Mouse (Mus musculus): ENCODE measurements around the gene Ing1. TPM values are rescaled to one million over a fixed set of nuclear protein-coding genes. Genes with fewer than 3 reads are reported as not detected.
A peak's percentile ranks its signal among the peaks of the same experiment; 100 is the strongest.

The Ing1 gene
- polyA plus RNA-seq (2016; fragmentation: Nextera tagmentation; extraction: Ambion mirVana), result 29.5 and 29.9 TPM in 2 replicates

DNA sequence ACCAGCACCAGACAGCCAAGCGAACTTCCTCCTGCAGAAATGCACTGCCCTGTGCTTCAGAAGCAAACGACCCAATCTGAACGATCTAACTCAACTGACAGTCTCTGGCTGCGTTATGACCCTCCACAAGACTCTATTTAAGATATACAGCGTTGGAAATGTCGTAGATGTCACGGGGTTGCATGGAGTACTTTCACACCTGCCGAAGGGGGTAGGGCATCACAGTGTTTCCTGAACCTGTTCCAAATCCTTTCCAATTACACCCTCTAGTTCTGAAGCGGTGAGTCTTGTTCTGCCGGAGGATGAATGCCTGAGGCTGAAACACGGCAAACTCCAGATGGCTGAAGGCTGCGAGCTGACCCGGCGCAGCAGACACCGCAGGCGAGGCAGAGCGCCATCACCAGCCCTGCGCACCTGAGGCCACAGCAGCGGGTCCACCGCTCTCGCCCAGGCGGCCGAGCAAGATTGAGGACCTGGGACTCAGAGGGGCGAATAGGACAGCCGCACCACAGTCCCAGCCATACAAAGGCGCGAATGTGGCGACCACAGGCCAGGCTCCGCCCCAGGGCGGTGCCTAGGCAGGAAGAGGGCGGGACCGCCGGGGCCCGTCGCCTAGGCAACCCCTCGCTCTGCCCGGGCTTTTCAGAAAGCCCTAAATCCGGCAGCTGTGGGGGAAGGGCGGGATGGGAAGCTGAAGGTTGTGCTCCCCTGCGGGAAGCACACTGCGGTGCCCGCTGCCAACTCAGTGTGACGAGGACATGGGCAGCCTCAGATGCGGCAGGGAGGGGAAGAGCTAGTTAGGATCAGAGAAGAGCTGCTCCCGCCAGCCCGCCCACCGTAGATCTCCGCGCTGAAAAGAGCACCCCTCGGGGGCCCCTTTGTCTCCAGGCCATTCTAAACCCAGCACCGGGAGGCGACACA, at the start of gene Ing1:
TSS of gene Ing1 (plus strand) at position 773 of the 921 bp plus-strand sequence.
- H3K36me3 ChIP-seq (replicated peaks), result peaks cover 1% of the 10 kb centered on the region; the same call in 1 of the 2 replicates
- under 1% methylated on average over 52 of the region's 52 CpGs for WGBS
- peak within 1 kb of the TSS; percentile 90 for H3K4me3 ChIP-seq
- peak within 1 kb of the TSS; percentile 99 for H3K27ac ChIP-seq
- no peaks in the 10 kb centered on the region for H3K9me3 ChIP-seq
- no peaks in the 10 kb centered on the region for H3K27me3 ChIP-seq (ENCODE audit: poor library complexity, severe bottlenecking)
- H3K4me1 ChIP-seq, result peaks cover 49% of the 10 kb centered on the region
- peak; percentile 97 for DNase-seq (ENCODE audit: extremely low spot score, low spot score)

DNA sequence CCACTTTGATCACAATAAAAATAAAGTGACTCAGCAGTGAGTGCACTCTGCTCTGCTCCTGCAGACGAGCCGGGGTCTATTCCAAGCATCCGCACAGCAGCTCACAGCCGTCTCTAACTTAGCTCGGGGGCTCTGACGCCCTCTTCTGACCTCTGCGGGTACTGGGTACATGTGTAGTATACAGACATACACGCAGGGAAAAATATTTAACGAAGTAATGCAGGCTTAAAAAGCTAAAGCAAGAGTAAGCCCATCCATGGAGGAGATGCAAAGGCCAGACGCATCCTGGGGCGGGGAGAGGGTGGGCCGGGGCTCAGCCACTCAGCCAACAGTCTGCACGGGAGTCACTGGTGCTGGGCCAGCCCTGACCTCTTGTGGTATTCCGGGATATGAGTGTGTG, 49.3 kb upstream of the Ing1 start:
- DNase-seq (ENCODE audit: extremely low spot score, low spot score), result no peak
- Histone ChIP-seq H3K4me3 (no peak overlapping the region), H3K9me3 (no peaks in the 10 kb centered on the region), H3K4me1 (no peaks in the 10 kb centered on the region), H3K36me3 (replicated peaks) (peaks cover 98% of the 10 kb centered on the region), H3K27ac (no peak overlapping the region), H3K27me3 (ENCODE audit: poor library complexity, severe bottlenecking) (no peaks in the 10 kb centered on the region)
- WGBS, result 86% methylated on average over 14 of the region's 14 CpGs

DNA sequence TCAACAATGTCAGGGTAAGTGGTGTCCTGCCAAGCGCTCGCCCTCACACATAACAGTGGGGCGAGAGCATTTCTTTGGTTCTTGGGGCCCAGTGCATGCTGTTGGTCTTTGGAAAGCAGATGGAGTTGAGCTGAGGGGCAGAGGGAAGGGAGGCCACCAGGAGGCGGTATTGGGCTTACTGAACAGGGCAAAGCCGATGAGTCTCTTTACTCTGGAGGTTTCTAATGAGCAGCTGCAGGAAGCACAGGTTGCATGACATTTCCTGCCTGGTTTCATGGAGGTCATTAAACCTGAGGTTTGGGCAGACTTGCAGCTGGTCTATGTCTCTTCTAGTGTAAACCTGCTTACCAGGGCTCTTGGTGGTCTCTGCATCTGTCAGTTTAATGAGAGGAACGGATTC, 48.6 kb upstream of the Ing1 start:
- Histone ChIP-seq H3K9me3 (no peaks in the 10 kb centered on the region), H3K4me1 (no peaks in the 10 kb centered on the region), H3K27me3 (ENCODE audit: poor library complexity, severe bottlenecking) (no peaks in the 10 kb centered on the region), H3K27ac (no peak overlapping the region), H3K4me3 (no peak overlapping the region), H3K36me3 (replicated peaks) (peaks cover 99% of the 10 kb centered on the region)
- WGBS, result 73% methylated on average over 6 of the region's 6 CpGs
- peak; percentile 49 for DNase-seq (ENCODE audit: extremely low spot score, low spot score)

DNA sequence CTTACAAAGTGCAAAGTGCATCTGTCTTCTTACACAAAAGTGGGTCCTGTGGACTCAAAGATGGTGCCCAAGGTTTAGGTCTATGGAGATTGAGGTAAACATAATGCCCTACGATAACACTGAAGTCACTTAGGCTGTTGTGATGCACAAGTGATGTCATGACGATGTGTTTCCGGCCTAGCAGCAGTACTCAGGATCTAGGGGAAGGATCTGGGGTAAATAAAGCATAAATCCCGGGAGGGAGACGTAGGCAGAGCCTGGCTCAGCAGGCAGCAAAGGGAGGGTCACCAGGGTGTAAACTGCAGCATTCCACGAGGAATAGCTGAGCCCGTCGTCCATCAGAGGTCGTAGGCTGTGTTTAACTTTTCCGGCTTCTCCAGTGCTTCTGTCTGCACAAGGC, 46.5 kb upstream of the Ing1 start:
- no peaks in the 10 kb centered on the region for H3K27me3 ChIP-seq (ENCODE audit: poor library complexity, severe bottlenecking)
- DNase-seq (ENCODE audit: extremely low spot score, low spot score), result no peak
- no peaks in the 10 kb centered on the region for H3K4me1 ChIP-seq
- H3K4me3 ChIP-seq, result no peak overlapping the region
- no peak overlapping the region for H3K27ac ChIP-seq
- peaks cover 100% of the 10 kb centered on the region for H3K36me3 ChIP-seq (replicated peaks)
- no peaks in the 10 kb centered on the region for H3K9me3 ChIP-seq
- 87% methylated on average over 10 of the region's 10 CpGs for WGBS

DNA sequence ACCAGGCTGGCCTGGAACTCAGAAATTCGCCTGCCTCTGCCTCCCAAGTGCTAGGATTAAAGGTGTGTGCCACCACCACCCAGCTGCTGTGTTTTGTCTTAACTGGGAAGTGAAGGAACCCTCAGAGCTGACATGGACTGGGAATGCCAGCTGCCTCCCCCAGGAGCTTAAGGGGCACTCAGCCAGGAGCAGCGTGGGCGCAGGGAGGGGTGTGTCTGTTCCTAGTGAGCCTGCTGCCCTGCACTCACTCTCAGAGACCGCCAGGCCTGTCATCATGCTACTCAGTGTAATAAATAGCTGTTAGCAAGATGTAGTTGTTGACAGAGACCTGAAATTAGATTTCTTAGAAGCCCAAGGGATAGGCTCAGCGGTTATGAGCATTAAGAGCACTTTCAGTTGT, 44.4 kb upstream of the Ing1 start:
- Histone ChIP-seq H3K4me1 (no peaks in the 10 kb centered on the region), H3K36me3 (replicated peaks) (peaks cover 100% of the 10 kb centered on the region), H3K4me3 (no peak overlapping the region), H3K27ac (no peak overlapping the region), H3K27me3 (ENCODE audit: poor library complexity, severe bottlenecking) (no peaks in the 10 kb centered on the region), H3K9me3 (no peaks in the 10 kb centered on the region)
- 96% methylated on average over 5 of the region's 5 CpGs for WGBS
- no peak for DNase-seq (ENCODE audit: extremely low spot score, low spot score)

DNA sequence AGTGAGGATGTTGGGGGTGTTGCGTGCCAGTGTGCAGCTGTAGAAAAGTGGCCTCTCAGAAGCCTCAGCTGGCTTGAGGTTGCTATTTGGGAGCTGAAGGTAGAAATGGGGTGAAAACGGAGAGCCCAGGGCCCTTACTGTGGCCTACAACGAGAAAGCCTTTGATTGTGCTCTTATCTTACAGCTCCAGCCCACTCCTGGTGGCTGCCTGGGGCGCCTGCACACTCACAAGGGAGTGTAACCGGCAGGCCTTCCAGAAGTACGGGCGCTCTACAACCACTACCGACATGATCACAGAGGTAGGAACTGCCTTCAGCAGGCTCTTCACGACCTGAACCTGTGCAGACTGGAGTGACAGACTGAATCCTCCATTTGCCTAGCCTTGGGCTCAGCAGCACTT, 42.7 kb upstream of the Ing1 start:
- Histone ChIP-seq H3K36me3 (replicated peaks) (peaks cover 100% of the 10 kb centered on the region), H3K9me3 (no peaks in the 10 kb centered on the region), H3K4me3 (no peak overlapping the region), H3K27me3 (ENCODE audit: poor library complexity, severe bottlenecking) (no peaks in the 10 kb centered on the region), H3K27ac (no peak overlapping the region), H3K4me1 (no peaks in the 10 kb centered on the region)
- no peak for DNase-seq (ENCODE audit: extremely low spot score, low spot score)
- WGBS, result 88% methylated on average over 9 of the region's 9 CpGs

DNA sequence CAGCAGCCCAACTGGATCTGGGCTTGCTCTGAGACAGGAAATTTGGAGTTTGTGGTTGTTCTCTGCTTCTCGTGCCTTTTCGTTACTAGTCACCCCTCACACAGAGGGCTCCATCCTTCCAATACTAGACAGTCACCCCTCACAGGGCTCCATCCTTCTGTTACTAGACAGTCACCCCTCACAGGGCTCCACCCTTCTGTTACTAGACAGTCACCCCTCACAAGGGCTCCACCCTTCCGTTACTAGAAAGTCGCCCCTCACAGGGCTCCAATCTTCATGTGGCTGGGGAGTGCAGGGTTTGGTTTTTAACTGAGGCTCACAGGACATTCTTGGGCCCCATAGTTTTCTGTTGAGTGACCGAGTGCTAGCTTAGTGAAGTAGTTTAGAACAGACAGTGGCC, 42.1 kb upstream of the Ing1 start:
- Histone ChIP-seq H3K36me3 (replicated peaks) (peaks cover 100% of the 10 kb centered on the region), H3K4me3 (no peak overlapping the region), H3K27ac (no peak overlapping the region), H3K9me3 (no peaks in the 10 kb centered on the region), H3K4me1 (no peaks in the 10 kb centered on the region), H3K27me3 (ENCODE audit: poor library complexity, severe bottlenecking) (no peaks in the 10 kb centered on the region)
- 92% methylated on average over 5 of the region's 5 CpGs for WGBS
- DNase-seq (ENCODE audit: extremely low spot score, low spot score), result no peak

DNA sequence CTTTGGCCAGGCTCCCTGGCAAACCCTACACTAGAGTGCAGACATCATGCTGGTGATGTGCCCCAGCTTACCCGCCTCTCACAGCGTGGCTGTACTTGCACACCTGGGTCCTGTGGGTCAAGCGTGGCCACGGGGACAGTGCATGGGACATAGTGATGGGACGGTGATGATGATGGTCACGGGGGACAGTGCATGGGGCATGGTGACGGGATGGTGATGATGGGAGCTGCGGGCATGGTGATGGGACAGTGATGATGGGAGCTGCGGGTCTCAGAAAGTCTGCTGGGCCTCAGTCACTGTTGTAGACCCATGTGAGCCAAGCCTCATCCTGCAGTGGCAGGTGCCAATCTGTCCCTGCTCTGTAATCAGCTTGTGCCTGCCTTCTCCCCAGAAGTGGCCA, 39.1 kb upstream of the Ing1 start:
- Histone ChIP-seq H3K36me3 (replicated peaks) (peaks cover 88% of the 10 kb centered on the region), H3K4me1 (no peaks in the 10 kb centered on the region), H3K9me3 (no peaks in the 10 kb centered on the region), H3K27ac (no peak overlapping the region), H3K27me3 (ENCODE audit: poor library complexity, severe bottlenecking) (no peaks in the 10 kb centered on the region), H3K4me3 (no peak overlapping the region)
- WGBS, result 95% methylated on average over 9 of the region's 9 CpGs
- no peak for DNase-seq (ENCODE audit: extremely low spot score, low spot score)

DNA sequence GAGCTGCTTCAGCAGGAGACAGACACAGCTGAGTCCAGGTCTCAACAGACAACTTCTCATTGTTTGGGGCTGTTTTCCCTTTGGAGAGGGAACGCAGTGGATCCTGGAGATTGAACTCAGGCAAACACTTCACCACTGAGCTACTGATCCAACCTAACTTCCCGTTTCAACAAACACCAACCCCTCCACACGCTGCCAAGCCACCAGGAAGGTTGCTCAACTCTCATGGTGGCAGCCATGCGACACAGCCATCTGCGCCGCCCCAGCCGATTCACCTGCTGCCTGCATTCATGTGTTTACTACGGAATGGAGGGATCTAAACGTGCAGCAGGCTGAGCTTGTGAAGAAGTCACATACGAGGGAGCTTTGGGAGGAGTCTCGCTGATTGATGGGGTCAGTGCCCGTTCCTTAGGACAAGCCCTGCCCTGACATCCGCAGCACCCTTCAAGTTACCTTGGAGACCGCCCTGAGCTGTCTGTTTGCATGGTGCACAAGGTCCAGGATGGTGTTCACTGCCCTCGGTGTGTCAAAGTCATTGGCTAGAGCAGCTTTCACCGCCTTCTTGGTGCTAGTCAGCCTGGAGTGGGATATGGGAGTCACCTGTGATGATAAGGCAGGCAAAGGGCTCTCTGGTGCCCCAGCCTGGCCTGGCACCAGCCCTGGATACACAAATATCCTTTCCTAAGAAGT, 37.9 kb upstream of the Ing1 start:
- Histone ChIP-seq H3K36me3 (replicated peaks) (peaks cover 88% of the 10 kb centered on the region), H3K9me3 (no peaks in the 10 kb centered on the region), H3K4me3 (no peak overlapping the region), H3K4me1 (no peaks in the 10 kb centered on the region), H3K27me3 (ENCODE audit: poor library complexity, severe bottlenecking) (no peaks in the 10 kb centered on the region), H3K27ac (no peak overlapping the region)
- 93% methylated on average over 16 of the region's 16 CpGs for WGBS
- DNase-seq (ENCODE audit: extremely low spot score, low spot score), result no peak

DNA sequence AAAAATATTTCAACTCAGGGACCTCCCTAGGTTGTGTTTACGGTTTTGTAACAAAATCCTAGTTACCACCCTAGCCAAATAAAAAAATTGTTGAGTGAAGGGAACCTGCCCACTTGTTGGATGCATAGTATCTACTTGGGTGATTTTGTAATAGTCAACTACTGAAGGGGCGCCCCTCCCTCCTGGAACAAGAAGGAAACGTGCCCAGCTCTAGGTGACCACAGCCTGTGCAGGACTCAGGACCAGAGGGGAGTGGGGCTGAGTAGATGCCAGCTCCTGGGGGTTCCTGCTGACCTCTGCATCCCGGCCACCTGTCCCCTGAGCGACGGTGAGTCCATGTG, 37.3 kb upstream of the Ing1 start:
- no peaks in the 10 kb centered on the region for H3K4me1 ChIP-seq
- WGBS, result 87% methylated on average over 6 of the region's 6 CpGs
- peaks cover 82% of the 10 kb centered on the region for H3K36me3 ChIP-seq (replicated peaks)

DNA sequence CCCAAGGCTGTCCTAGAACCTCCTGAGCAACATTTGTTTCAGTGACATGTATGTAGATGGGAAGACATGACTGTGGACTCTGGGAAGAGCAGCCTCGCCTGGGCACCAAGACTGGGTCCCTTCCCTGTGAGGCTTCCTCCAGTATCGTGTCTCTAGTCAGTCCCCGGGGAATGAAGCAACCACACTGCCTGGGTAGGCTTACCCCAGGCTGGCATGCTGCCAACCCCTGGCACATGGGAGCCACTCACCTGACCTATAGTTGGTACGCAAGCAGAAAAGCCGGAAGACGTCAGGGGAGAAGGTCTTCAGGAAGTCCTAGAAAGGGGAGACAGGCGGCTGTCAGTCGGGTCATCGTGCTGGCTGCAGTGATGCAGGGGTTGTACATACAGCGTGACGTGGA, 36.7 kb upstream of the Ing1 start:
- Histone ChIP-seq H3K36me3 (replicated peaks) (peaks cover 79% of the 10 kb centered on the region), H3K4me3 (no peak overlapping the region), H3K9me3 (no peaks in the 10 kb centered on the region), H3K27ac (no peak overlapping the region), H3K4me1 (no peaks in the 10 kb centered on the region), H3K27me3 (ENCODE audit: poor library complexity, severe bottlenecking) (no peaks in the 10 kb centered on the region)
- 97% methylated on average over 11 of the region's 11 CpGs for WGBS
- DNase-seq (ENCODE audit: extremely low spot score, low spot score), result no peak

More for the DNA sequence above, 37.3 kb upstream of the Ing1 start:
- H3K9me3 ChIP-seq, result no peaks in the 10 kb centered on the region
- no peaks in the 10 kb centered on the region for H3K27me3 ChIP-seq (ENCODE audit: poor library complexity, severe bottlenecking)
- H3K4me3 ChIP-seq, result no peak overlapping the region
- no peak for DNase-seq (ENCODE audit: extremely low spot score, low spot score)
- H3K27ac ChIP-seq, result no peak overlapping the region

DNA sequence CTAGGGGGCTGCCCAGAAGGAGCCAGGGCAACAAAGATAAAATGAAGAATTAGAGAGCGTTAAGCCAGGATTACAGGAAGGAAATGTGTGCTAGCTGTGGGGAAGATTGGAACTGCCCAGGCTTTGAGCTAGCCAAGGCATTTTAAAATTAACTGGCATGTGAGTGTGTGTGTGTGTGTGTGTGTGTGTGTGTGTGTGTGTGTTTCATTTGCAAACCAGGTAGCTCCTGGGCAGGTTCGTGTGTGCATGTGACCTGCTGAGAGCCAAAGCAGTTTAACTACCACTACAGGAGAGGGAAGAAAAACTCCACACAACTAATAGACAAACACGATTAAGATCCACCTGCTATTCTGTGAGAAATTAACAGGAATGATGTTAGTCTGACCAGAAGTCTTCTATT, 32.0 kb upstream of the Ing1 start:
- 87% methylated on average over 3 of the region's 3 CpGs for WGBS

DNA sequence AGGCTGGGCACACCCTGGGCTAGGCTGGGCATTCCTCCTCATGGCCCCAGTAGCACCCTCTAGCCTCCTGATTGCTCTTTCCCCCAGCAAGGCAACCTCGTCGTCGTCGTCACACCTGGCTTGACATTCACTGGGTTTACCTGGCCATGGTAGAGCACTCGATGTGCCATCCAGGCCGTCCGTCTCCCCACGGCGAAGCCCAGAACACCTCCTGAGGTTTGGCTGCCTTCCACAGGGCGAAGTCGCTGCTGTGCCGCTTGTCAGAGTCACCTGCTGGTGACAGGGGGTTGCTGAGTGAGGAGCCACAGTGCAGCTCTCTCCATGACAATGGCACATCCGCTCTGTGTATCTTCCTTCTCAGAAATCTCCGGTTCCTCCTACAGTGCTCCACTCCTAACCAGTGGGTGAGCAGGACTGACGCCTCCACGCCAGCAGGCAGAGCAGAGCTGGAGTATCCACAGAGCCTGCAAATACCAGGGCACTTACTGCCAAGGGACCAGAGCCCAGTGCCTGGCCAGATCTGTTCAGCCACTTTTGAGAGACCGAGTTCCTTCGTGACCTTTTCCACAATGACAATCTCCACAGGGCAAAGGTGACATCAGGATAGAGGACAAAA, 25.1 kb upstream of the Ing1 start:
- H3K4me1 ChIP-seq, result peaks cover 14% of the 10 kb centered on the region
- no peak overlapping the region for H3K4me3 ChIP-seq
- H3K36me3 ChIP-seq (replicated peaks), result peaks cover 40% of the 10 kb centered on the region
- 83% methylated on average over 18 of the region's 18 CpGs for WGBS
- no peaks in the 10 kb centered on the region for H3K9me3 ChIP-seq
- no peaks in the 10 kb centered on the region for H3K27me3 ChIP-seq (ENCODE audit: poor library complexity, severe bottlenecking)
- H3K27ac ChIP-seq, result no peak overlapping the region
- no peak for DNase-seq (ENCODE audit: extremely low spot score, low spot score)

More for the DNA sequence above, 32.0 kb upstream of the Ing1 start:
- Histone ChIP-seq H3K27ac (no peak overlapping the region), H3K36me3 (replicated peaks) (peaks cover 36% of the 10 kb centered on the region), H3K4me3 (no peak overlapping the region), H3K4me1 (no peaks in the 10 kb centered on the region), H3K9me3 (no peaks in the 10 kb centered on the region), H3K27me3 (ENCODE audit: poor library complexity, severe bottlenecking) (no peaks in the 10 kb centered on the region)
- no peak for DNase-seq (ENCODE audit: extremely low spot score, low spot score)

Data from forebrain, embryonic 10.5 days (tissue).